Mouse (Mus musculus): ENCODE results near the gene B3gntl1.

Gene B3gntl1

GRCm38 (mm10) chr11:121672990-121673572 is at the start of gene B3gntl1:
TSS of gene B3gntl1 (minus strand) at chr11:121673153.
- in situ Hi-C loops (cut with MboI): no loop called here

DNA sequence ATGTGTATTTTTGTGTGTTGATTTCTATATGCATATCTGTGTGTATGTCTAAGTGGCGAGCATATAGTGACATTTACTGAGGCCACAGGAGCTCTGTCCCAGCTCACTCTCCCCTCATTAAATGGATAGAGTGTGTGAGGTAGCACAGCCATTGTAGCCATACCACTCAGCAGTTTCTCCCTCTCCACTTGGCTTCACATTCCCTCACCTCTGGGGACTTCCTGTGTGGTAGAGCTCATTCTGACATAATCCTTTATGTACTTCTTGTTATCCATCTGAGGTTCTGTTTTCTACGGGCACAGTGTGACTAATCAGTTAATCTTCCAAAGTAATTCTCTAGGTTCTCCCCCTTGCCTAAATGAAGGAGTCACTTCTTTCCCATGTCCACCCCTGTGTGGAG is 49.5 kb upstream of the B3gntl1 start:
- in situ Hi-C loops (cut with MboI): no loop called here

DNA sequence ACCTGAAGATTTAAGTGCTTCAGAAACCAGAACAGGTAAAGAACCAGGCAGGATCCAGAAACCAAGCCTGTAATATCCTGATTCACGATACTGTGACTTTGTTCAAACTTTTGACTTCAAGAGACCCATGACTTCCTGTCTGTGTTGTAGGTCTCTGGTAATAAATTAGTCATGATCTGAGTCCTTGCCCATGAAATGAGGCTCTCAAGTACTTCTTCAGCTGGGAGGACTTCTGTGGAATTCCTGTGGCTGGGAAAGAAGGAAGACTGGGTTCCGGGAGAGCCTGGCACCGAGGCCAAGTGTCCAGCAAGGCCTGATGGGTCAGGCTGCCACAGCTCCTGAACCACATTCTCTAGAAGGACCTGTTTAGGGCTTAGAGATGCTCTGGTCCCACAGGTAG is 47.8 kb upstream of the B3gntl1 start:
- in situ Hi-C loops (cut with MboI): no loop called here

- in situ Hi-C loops (cut with MboI): no loop called here
Observed at GRCm38 (mm10) chr11:121717724-121718123, 44.8 kb upstream of the B3gntl1 start.

- in situ Hi-C loops (cut with MboI): no loop called here
Observed at GRCm38 (mm10) chr11:121714745-121715485, 42.0 kb upstream of the B3gntl1 start.

DNA sequence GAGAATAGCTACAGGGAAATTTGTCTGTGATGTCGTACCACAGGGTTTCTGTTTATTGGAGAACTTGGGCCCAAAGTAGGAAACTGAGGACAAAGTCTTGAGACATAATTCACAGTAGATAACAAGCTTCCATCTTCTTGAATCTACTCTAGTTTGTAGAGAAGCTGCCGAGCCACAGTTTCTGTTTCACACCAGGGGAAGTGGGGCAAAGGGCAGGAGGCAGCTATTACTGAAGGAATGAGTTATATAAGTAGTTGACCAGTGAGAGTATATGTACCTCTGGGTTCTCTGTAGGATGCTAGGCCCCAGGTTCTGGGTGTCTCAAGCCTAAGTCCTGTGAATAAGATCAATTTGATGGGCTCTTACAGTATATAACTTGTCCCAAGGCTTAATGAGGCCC is 40.6 kb upstream of the B3gntl1 start:
- in situ Hi-C loops (cut with MboI): no loop called here

DNA sequence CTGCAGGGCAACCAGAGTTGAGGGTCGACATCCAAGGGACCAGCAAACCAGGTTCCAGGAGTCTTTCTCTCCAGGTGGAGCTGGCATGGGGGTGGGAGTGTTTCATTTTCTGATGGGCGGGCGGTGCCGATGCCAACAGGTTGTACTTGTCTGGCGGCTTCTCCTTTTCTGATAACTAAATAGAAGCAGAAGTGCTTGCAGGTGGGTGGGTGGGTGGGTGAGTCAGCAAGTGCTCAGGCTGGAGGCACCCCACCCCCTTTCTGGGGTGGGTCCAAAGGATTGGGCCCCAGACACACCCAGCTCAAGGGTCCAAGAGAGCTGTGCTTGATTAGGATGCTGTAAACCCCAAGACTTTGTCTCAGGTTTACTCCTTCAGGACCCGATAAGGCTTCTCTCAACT is 40.0 kb upstream of the B3gntl1 start:
- in situ Hi-C loops (cut with MboI): no loop called here

GRCm38 (mm10) chr11:121710245-121710644 is 37.3 kb upstream of the B3gntl1 start:
- in situ Hi-C loops (cut with MboI): no loop called here

- in situ Hi-C loops (cut with MboI): no loop called here
Observed at GRCm38 (mm10) chr11:121709278-121709677, 36.3 kb upstream of the B3gntl1 start.

DNA sequence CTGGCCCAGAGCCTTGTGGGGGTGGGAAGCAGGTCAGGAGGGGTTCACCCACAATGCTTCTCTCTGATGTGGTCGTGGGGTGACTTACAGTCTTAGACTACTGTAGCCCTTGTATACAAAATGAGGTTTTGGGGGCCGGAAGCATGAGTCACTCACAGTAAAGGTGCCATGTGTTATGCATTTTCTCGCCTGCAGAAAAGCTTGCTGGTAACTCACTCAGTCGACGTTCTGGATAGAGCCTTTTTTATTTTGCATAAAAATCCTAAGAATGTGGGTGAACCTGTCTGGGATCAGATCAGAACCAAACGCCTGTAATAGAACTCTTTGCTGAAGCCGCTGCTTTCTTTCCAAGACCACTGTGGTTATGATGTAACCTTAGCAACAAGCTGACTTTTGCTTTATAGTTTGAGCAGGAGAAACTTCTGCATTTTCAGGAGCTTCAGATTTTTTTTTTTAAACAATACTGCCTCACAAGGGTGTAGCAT is 33.6 kb upstream of the B3gntl1 start:
- in situ Hi-C loops (cut with MboI): no loop called here

GRCm38 (mm10) chr11:121703619-121704215 is 30.8 kb upstream of the B3gntl1 start:
- in situ Hi-C loops (cut with MboI): no loop called here

- in situ Hi-C loops (cut with MboI): no loop called here
Observed at GRCm38 (mm10) chr11:121702895-121703618, 30.1 kb upstream of the B3gntl1 start.

DNA sequence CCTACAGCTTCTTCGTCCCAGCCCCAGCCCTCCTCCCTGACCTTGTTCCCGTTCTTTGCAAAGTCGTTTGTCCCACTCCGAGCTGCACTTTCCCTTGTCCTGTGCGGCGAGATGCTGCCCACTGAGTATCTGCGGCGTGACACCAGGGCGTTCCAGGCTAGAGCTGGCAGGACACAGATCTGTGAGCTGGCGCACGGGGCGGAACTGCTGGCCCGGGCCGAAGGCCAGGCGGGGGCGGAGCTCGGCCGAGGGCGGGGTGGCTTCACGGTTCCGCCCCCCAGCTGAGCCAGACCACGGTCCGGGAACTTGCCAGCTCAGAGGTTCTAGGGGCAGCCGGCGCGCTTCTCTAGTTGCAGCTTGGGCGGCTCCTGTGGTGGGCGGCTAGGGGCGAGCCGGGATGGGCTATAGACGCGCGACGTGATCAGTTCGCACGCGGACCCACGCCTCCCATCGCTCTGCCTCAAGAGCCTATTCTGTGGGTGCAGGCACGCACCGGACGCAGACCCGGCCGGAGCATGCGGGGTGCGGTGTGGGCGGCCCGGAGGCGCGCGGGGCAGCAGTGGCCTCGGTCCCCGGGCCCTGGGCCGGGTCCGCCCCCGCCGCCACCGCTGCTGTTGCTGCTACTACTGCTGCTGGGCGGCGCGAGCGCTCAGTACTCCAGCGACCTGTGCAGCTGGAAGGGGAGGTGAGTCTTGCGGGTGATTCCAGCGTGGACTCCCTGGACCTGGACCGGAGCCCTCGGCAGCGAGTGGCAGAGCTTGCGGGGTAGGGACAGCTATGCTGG is 29.4 kb upstream of the B3gntl1 start:
- in situ Hi-C loops (cut with MboI): no loop called here

- in situ Hi-C loops (cut with MboI): no loop called here
Observed at GRCm38 (mm10) chr11:121701244-121701643, 28.3 kb upstream of the B3gntl1 start, which contains the start of gene Metrnl. TSS of gene Metrnl (plus strand) at chr11:121701544.

DNA sequence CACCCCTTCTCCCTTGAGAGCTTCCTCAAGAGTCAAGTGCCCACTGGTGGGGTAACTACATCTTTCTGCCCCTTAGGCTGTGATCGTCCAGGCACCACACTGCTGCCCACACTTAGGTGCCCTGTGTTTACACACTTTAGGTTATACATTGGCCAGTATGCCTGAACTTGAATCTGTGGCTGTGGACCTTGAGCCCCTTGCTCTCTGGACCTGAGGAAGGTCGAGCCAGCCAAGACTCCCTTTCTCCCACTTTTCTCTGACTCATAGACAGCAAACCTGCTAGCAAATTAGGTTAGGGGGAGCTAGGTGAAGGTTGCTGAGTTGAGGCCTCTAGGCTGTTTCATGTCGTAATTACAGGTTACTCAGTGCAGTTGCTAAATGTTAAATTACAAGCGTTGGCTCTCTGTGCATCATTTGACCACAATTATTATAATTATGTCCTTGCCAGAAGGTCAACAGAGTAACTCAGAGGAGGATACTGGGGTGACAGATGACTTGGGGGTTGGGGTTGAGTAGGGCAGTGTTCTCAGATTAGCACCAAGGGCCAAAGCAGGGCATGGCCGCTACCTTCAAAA is 25.5 kb upstream of the B3gntl1 start:
- in situ Hi-C loops (cut with MboI): no loop called here

- in situ Hi-C loops (cut with MboI): no loop called here
Observed at GRCm38 (mm10) chr11:121697271-121697670, 24.3 kb upstream of the B3gntl1 start.

DNA sequence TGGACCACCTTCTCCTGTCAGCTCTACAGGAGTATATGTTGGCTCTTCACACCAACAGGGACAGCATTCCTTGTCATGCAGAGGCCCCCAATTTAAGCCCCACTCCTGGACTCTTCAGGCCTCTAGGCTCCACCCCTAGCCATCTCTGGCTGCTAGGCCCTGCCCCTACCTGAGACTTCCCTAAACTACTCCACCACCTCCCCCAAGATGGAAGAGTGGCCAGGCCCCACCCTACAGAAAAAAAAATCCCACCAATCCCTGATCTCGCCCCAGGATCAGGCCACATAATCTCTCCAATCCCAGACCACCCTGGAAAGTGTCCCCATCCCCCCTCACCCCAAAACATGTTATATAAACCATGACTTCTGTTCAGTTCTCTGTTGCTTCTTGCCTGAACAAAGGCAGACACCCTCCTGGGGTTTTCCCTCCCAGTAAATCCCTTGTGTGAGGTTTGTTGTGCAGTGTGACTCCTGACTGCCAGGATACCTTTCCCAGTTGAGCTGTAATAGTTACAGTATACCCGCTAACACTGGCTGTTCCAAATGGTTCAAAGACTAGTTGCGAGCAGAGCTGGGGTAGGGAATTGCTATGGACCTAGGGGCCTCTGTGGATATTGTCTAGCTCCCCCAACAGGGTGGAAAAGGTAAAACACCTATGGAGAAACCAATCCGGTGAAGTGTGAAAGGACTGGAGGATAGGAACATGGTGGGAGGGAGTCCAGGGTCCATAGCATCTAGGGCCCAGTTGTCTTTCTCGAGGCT is 22.5 kb upstream of the B3gntl1 start:
- in situ Hi-C loops (cut with MboI): no loop called here

DNA sequence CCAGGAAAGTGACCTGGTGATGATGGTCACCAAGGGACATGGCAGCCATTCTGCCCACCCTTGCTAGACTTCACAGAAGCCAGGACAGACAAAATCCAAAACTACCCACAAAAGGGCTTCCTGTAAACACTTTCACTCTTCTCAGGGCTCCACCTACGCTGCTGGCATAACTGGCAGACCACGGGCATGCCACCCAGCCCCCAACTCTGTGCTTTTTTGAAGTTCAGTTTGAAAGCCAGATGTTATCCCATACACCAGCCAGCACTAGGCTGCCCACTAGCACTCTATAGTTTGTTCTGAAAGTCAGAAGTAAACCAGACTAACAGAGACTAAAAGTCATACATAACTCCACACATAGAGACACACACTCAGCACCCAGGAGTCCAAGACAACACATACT is 15.1 kb upstream of the B3gntl1 start:
- in situ Hi-C loops (cut with MboI): no loop called here

DNA sequence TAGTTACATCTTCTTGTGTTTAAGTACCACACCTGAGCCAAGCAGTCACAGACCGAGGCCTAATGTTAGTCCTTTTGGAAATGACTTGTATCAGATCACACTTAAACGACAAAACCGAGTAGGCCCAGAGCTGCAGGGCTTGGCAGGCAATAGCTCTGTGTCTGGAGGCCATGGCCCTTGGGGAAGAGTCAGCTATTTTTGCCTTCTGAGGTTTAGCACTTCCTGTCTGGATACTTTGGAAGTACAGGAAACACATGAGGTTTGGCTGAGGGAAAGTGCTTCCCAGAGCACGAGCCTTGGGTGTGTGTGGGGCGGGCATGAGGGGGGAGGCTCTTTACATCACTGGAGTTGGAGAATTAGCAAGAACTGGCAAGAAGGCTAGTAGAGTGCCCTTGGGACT is 13.7 kb upstream of the B3gntl1 start:
- in situ Hi-C loops (cut with MboI): no loop called here

- in situ Hi-C loops (cut with MboI): no loop called here
Observed at GRCm38 (mm10) chr11:121686091-121686490, 13.1 kb upstream of the B3gntl1 start.
